Mouse (Mus musculus) lung, adult 2 months (tissue): Measurements from ENCODE around the gene Zbtb14. TPM values are rescaled to one million over a fixed set of nuclear protein-coding genes. Genes with fewer than 3 reads are reported as not detected.

Experiments used
- DNase-seq: peaks from one replicate; pipeline ENCODE4 v3.0.0; 2022
- H3K4me1 ChIP-seq: fragments of 200-500 bp; 2 replicates; pipeline ENCODE4 v1.6.1; 2011; ENCODE audit warnings: low read length; ENCODE audit not compliant: control insufficient read depth, insufficient read depth
- H3K4me3 ChIP-seq: fragments of 200-500 bp; replicated peaks from 2 replicates; pipeline ENCODE3; 2011; ENCODE audit warnings: low read depth, mild to moderate bottlenecking, control low read depth, low read length; ENCODE audit errors: extremely low read depth
- CTCF ChIP-seq: fragments of 200-500 bp; IDR thresholded peaks from 2 replicates; pipeline ENCODE4 v1.5.1; 2011; ENCODE audit warnings: mild to moderate bottlenecking, low read length, control low read depth; ENCODE audit not compliant: insufficient read depth
- POLR2A ChIP-seq: fragments of 200-500 bp; IDR thresholded peaks from 2 replicates; pipeline ENCODE4 v1.6.1; 2011; ENCODE audit warnings: low read depth, mild to moderate bottlenecking, control low read depth, low read length, borderline replicate concordance; ENCODE audit errors: extremely low read depth
- WGBS: fragments of 180-500 bp; shearing (Covaris S2); methylation state at CpG from one replicate; pipeline ENCODE4 v1.1.7; 2018; 5-methylcytosine and 5-hydroxymethylcytosine counted together
- polyA plus RNA-seq: library from polyadenylated mRNA; depleted of rRNA; stranded (reverse); fragments of >200 nt; gene quantifications from 2 replicates; pipeline ENCODE4 v1.2.3, GENCODE M21; 2012; rRNA removed

Zbtb14 gene
- polyA plus RNA-seq, 1 experiment: 7.4 TPM

DNA sequence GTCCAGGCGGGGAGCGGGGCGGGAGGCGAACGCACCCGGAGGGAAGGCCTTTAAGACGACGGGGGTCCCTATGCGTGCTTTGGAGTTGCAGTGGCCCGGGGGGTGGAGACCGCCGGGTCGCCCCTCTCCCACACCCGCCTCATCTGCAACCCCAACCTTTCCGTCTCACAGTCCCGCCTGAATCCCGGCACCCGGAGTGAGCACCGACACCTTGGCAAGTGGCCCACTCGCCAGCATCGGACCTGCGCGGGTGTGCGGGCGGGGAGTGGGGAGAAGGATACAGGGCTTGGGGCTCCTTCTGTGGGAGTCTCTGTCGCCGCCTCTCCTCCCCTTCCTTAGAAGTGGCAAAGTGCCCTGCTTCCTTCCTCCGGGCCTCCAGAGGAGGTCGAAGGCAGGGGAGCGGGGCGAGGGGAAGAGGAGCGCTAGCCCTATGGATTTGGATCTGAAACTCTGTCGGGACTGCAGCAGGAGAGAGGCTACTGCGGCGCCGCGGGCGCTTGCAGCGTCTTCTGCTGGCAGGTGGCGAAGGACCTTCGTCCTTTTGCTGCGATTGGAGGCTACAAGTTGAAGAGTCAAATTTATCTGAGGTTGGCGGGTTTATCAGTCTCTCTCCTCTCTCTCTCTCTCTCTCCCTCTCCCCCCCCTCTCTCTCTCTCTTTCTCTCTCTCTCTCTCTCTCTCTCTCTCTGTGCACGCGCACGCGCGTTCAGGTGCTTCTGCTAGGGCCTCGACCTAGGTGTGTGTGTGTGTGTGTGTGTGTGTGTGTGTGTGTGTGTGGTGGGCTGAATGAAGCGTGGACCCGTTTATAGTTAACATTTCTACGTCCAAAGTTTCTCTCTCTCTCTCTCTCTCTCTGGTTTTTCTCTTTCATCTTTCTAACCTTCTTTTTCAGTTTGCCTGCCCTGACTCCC, 57.0 kb downstream of the Zbtb14 start:
- Histone ChIP-seq H3K4me3 (no peak overlapping the region), H3K4me1 (no peaks in the 10 kb centered on the region)
- no peak for TF ChIP-seq CTCF
- TF ChIP-seq POLR2A: no peak
- DNase-seq: peak; percentile 3
- 2% methylated on average over 52 of the region's 52 CpGs for WGBS

Other genes starting within 250 kb of the Zbtb14 start
- not detected in 2 replicates for gene Akain1, start 56.3 kb downstream of the Zbtb14 start, polyA plus RNA-seq